Mouse (Mus musculus) hindbrain, postnatal 0 days (tissue): ENCODE data around the gene Emc10. TPM values are rescaled to one million over a fixed set of nuclear protein-coding genes. Genes with fewer than 3 reads are reported as not detected.

Source experiments
- ATAC-seq: fragments of 200-750 bp; cut with Nextera tagmentation; 2 replicates; pipeline ENCODE4 v1.8.0; 2017; ENCODE audit warnings: mild to moderate bottlenecking, moderate TSS enrichment, moderate library complexity
- DNase-seq: peaks from one replicate; pipeline ENCODE4 v3.0.0-alpha.2; 2015; ENCODE audit warnings: low spot score
- H3K27ac ChIP-seq: fragments of 300-500 bp; sonication (generic); 2 replicates; pipeline ENCODE4 v1.5.1; 2014; ENCODE audit warnings: mild to moderate bottlenecking
- H3K27me3 ChIP-seq: fragments of 300-500 bp; sonication (generic); 2 replicates; pipeline ENCODE4 v1.6.1; 2014; ENCODE audit warnings: low read length, mixed read lengths; ENCODE audit not compliant: insufficient read depth
- H3K36me3 ChIP-seq: fragments of 300-500 bp; sonication (generic); 2 replicates; pipeline ENCODE4 v1.6.1; 2014; ENCODE audit warnings: low read length, mixed read lengths; ENCODE audit not compliant: insufficient read depth
- H3K4me1 ChIP-seq: fragments of 300-500 bp; sonication (generic); 2 replicates; pipeline ENCODE4 v1.6.1; 2014; ENCODE audit warnings: antibody characterized with exemption, low read length, mixed read lengths; ENCODE audit not compliant: insufficient read depth
- H3K4me2 ChIP-seq: fragments of 300-500 bp; sonication (generic); 2 replicates; pipeline ENCODE4 v1.6.1; 2014; ENCODE audit warnings: low read depth, mild to moderate bottlenecking, low read length, moderate library complexity, mixed read lengths
- H3K4me3 ChIP-seq: fragments of 300-500 bp; sonication (generic); 2 replicates; pipeline ENCODE4 v1.5.1; 2014; ENCODE audit warnings: low read length
- H3K9ac ChIP-seq: fragments of 300-500 bp; sonication (generic); replicated peaks from 2 replicates; pipeline ENCODE4 v1.6.1; 2014; ENCODE audit warnings: mild to moderate bottlenecking, low read length, moderate library complexity, mixed read lengths
- H3K9me3 ChIP-seq: fragments of 300-500 bp; sonication (generic); 2 replicates; pipeline ENCODE4 v1.6.1; 2016; ENCODE audit warnings: low read length, mixed read lengths
- CTCF ChIP-seq: IDR thresholded peaks from 2 replicates; pipeline ENCODE4 v1.5.1; 2016; ENCODE audit warnings: antibody characterized with exemption, control low read depth, low read depth
- WGBS: fragments of 180-500 bp; shearing (Covaris S2); extraction: QIAGEN DNeasy Blood & Tissue Kit; methylation state at CpG from one replicate; pipeline ENCODE4 v1.1.7; 2014; 5-methylcytosine and 5-hydroxymethylcytosine counted together
- polyA plus RNA-seq: library from polyadenylated mRNA; unstranded; fragments of >200 nt; fragmentation: Nextera tagmentation; extraction: Ambion mirVana; gene quantifications from 2 replicates; pipeline ENCODE4 v1.2.1, GENCODE M21; 2015
- total RNA-seq: library from RNA; depleted of rRNA; stranded (reverse); fragments of >200 nt; gene quantifications from 2 replicates; pipeline ENCODE4 v1.2.3, GENCODE M21; 2014

Gene Emc10
- total and polyA plus RNA-seq, 2 experiments from 2014 or later = 152 to 311 TPM

GRCm38 (mm10) chr7:44525126-44525832 is 28.9 kb upstream of the Emc10 start:
- Histone ChIP-seq H3K4me3 (no peak overlapping the region), H3K4me1 (peaks cover 8% of the 10 kb centered on the region; the same call in 1 of the 2 replicates), H3K27ac (peak overlapping the region; percentile 20; the same call in 1 of the 2 replicates), H3K36me3 (no peaks in the 10 kb centered on the region), H3K4me2 (peak overlapping the region; percentile 41), H3K27me3 (no peaks in the 10 kb centered on the region), H3K9ac (no peak overlapping the region; the same call in 1 of the 2 replicates), H3K9me3 (no peaks in the 10 kb centered on the region)
- DNase-seq (peak; percentile 73), ATAC-seq (0 out of 2 replicates have a peak, but pooled peaks have one; percentile 16)
- WGBS = 10% methylated on average over 21 of the region's 22 CpGs
- TF ChIP-seq CTCF = no peak

DNA sequence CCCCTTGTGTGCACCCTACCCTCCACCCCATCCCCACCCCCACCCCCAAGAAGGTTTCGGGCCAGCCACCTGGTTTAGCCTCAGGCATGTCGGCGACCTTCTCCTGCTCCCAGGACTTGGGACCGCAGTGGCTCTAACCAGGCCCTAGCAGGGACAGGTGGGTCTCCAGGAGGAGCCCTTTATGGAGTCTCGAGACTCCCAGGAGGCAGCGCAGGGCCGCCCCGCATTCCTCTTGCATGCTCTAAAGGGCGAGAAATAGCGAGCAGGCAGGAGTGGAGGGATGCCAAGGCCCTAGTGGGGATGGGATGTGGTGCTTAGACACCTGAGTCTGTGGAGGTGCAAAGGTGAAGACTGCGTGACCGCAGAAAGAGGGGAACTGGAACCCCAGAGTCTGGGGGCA is 28.2 kb upstream of the Emc10 start, which contains the start of gene Mybpc2:
Mybpc2 (minus strand) TSS at position 155 of the 400 bp plus-strand sequence.
- no peaks in the 10 kb centered on the region for H3K27me3 ChIP-seq
- H3K9me3 ChIP-seq = no peaks in the 10 kb centered on the region
- ATAC-seq (no peak), DNase-seq (no peak)
- no peaks in the 10 kb centered on the region for H3K36me3 ChIP-seq
- H3K4me1 ChIP-seq = peaks cover 8% of the 10 kb centered on the region; the same call in 1 of the 2 replicates
- no peak for TF ChIP-seq CTCF
- WGBS = 36% methylated on average over 12 of the region's 12 CpGs
- H3K27ac ChIP-seq = peak within 1 kb of the TSS; percentile 20; the same call in 1 of the 2 replicates
- H3K9ac ChIP-seq = no peak within 1 kb of the TSS; the same call in 1 of the 2 replicates
- no peak within 1 kb of the TSS for H3K4me3 ChIP-seq
- H3K4me2 ChIP-seq = peak within 1 kb of the TSS; percentile 41

DNA sequence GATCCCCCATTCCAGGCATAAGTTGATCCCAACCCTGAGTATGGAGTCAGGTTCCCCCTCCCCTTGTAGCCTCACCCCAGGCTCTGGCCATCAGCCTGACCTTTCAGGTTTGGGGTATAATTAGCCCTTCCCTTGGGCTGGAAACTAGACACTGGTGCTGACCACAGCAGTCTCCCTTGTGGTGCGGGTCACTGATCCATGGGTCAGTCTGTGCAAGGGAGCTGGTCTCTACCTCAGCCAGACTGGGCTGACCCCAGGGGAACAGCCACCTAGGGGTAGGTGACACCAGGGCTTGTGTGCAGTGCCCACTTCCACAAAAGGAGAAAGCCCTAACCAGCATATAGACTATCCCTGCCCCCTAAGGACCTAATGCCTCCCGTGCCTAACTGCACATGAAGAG is 26.7 kb upstream of the Emc10 start:
- Histone ChIP-seq H3K4me1 (peaks cover 4% of the 10 kb centered on the region; the same call in 1 of the 2 replicates), H3K4me2 (no peak overlapping the region), H3K36me3 (no peaks in the 10 kb centered on the region), H3K9me3 (no peaks in the 10 kb centered on the region), H3K27ac (no peak overlapping the region), H3K27me3 (no peaks in the 10 kb centered on the region), H3K9ac (no peak overlapping the region), H3K4me3 (no peak overlapping the region)
- 75% methylated on average over 2 of the region's 2 CpGs for WGBS
- no peak for ATAC-seq
- no peak for DNase-seq
- no peak for TF ChIP-seq CTCF

DNA sequence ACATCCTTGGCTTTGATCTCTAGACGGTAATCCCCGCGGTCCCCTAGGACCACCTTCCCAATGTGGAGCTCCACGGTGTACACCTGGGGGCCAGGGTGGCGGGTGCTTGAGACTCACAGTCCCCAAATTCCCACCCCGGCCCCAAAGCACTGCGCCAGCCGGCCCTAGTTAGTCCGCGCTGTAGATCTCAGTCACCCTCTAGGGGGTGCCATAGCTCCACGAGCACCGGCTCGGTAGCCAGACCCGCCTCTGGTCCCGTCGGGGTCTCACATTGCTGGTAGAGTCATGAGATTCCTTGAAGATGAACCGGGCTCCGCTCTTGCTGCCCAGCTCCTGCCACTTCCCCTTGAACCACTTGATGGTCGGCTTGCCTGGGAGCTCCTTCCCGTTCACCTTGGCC is 25.4 kb upstream of the Emc10 start:
- no peaks in the 10 kb centered on the region for H3K36me3 ChIP-seq
- H3K9me3 ChIP-seq = no peaks in the 10 kb centered on the region
- no peak overlapping the region for H3K4me3 ChIP-seq
- ATAC-seq = peak; percentile 45
- no peaks in the 10 kb centered on the region for H3K4me1 ChIP-seq
- H3K4me2 ChIP-seq = peak overlapping the region; percentile 37
- no peaks in the 10 kb centered on the region for H3K27me3 ChIP-seq
- H3K9ac ChIP-seq = no peak overlapping the region
- 5% methylated on average over 20 of the region's 20 CpGs for WGBS
- peak; percentile 80 for TF ChIP-seq CTCF
- peak; percentile 77 for DNase-seq
- H3K27ac ChIP-seq = no peak overlapping the region

DNA sequence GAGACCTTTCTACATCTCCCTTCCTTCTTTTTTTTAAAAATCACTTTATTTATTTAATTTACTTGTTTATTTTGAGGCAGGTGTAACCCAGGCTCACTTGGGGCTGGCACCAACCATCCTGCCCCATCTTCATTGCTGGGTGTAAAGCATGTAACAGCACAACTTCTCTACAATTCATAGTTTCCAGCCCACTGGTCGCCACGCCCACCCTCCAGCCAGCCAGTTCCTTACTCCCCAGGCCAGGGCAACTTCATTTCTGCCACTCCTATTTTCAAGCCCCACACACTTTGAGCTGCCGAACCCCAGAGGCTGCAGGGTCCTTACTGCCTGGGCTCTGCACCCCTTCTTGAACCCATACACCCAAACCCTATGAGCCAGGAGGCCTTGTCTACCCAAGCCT is 24.7 kb upstream of the Emc10 start:
- Histone ChIP-seq H3K4me2 (no peak overlapping the region), H3K27me3 (no peaks in the 10 kb centered on the region), H3K4me3 (no peak overlapping the region), H3K36me3 (no peaks in the 10 kb centered on the region), H3K9ac (no peak overlapping the region), H3K9me3 (no peaks in the 10 kb centered on the region), H3K27ac (no peak overlapping the region), H3K4me1 (no peaks in the 10 kb centered on the region)
- 61% methylated on average over 3 of the region's 3 CpGs for WGBS
- ATAC-seq = no peak
- no peak for TF ChIP-seq CTCF
- no peak for DNase-seq

DNA sequence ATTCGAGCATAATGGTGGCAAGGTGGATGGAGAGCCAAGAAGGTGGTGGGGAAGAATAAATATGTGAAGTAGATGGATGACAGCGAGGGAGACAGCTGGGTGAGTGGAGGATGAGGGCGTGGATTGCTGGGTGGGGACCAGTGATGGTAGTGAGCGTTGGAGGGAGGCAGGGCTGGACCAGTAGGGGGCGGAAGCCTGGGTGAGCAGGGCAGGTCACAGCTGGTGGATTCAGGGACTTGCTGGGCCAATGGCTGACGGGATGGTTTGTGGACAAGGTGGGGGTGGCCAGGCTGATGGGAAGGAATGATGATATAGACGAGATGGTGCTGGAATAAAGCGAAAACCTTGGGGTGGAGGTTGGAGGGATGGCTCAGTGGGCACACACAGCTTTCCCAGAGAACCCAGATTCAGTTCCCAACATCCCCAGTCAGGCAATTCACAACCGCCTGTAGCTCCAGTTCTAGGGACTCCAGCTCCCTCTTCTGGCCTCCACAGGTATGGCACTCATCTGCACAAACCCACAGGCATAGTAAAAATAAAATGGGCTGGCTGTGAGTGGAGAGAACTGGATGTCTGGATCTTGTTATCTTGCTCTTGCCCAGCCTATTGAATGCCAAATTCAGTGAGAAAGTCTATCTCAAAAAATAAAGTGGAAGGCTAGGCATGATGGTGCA is 23.0 kb upstream of the Emc10 start:
- H3K36me3 ChIP-seq = no peaks in the 10 kb centered on the region
- ATAC-seq = no peak
- DNase-seq = no peak
- no peak overlapping the region for H3K9ac ChIP-seq
- 69% methylated on average over 9 of the region's 9 CpGs for WGBS
- H3K27me3 ChIP-seq = 0 out of 2 replicates have a peak, but pooled peaks cover 4% of the 10 kb centered on the region
- H3K9me3 ChIP-seq = no peaks in the 10 kb centered on the region
- no peaks in the 10 kb centered on the region for H3K4me1 ChIP-seq
- no peak overlapping the region for H3K4me3 ChIP-seq
- no peak overlapping the region for H3K27ac ChIP-seq
- no peak overlapping the region for H3K4me2 ChIP-seq
- peak; percentile 23; the same call in 1 of the 2 replicates for TF ChIP-seq CTCF
